Mouse (Mus musculus): ENCODE results near the gene Defb11. TPM values are rescaled to one million over a fixed set of nuclear protein-coding genes. Genes with fewer than 3 reads are reported as not detected.
"Not testable (repeated sequence)": the region's sequence is repeated elsewhere in the genome, so short reads cannot be mapped to it uniquely, and the experiment has no call there.

Gene Defb11
- polyA plus RNA-seq (2012; fragmentation: generic; extraction: Trizol), result not detected

GRCm38 (mm10) chr8:21906290-21906689 is at the start of gene Defb11:
TSS of gene Defb11 (minus strand) at chr8:21906412.
- H3K4me2 ChIP-seq (ENCODE audit: low read depth); H3K36me3 ChIP-seq (ENCODE audit: control insufficient read depth, insufficient read depth); H3K4me3 ChIP-seq; H3ac ChIP-seq (ENCODE audit: control insufficient read depth, insufficient read length); H3K79me2 ChIP-seq (ENCODE audit: control insufficient read depth, insufficient read depth); H3K27me3 ChIP-seq (ENCODE audit: control insufficient read depth, insufficient read depth, insufficient read length): not testable (repeated sequence)

GRCm38 (mm10) chr8:21955321-21955720 is 49.1 kb upstream of the Defb11 start:
- H3K79me2 ChIP-seq (ENCODE audit: control insufficient read depth, insufficient read depth), result no peaks in the 10 kb centered on the region
- H3ac ChIP-seq (ENCODE audit: control insufficient read depth, insufficient read length), result no peak overlapping the region
- H3K4me2 ChIP-seq (ENCODE audit: low read depth), result no peak overlapping the region
- no peaks in the 10 kb centered on the region for H3K36me3 ChIP-seq (ENCODE audit: control insufficient read depth, insufficient read depth)
- TF ChIP-seq REST (IDR thresholded peaks at IDR 0.05; ENCODE audit: insufficient read depth, insufficient read length), result no peak
- no peak for TF ChIP-seq CEBPB (IDR thresholded peaks at IDR 0.05; ENCODE audit: insufficient read depth, poor library complexity, severe bottlenecking)
- no peak for TF ChIP-seq POLR2AphosphoS2 (IDR thresholded peaks at IDR 0.05; ENCODE audit: insufficient read length, low read depth)
- no peak for TF ChIP-seq SRF (IDR thresholded peaks at IDR 0.05; ENCODE audit: control insufficient read depth, insufficient read length, low read depth)
- TF ChIP-seq MYOD1 (IDR thresholded peaks at IDR 0.05; ENCODE audit: control insufficient read depth in 1 of 3, insufficient read length in 2 of 3, low read depth in 2 of 3), result no peak
- H3K4me3 ChIP-seq, result no peak overlapping the region
- H3K27me3 ChIP-seq (ENCODE audit: control insufficient read depth, insufficient read depth, insufficient read length), result no peaks in the 10 kb centered on the region

GRCm38 (mm10) chr8:21947311-21948017 is 41.3 kb upstream of the Defb11 start:
- TF ChIP-seq MAX (IDR thresholded peaks at IDR 0.05; ENCODE audit: low read depth), result no peak
- no peak for TF ChIP-seq POLR2AphosphoS2 (IDR thresholded peaks at IDR 0.05; ENCODE audit: insufficient read length, low read depth)
- TF ChIP-seq CEBPB (IDR thresholded peaks at IDR 0.05; ENCODE audit: insufficient read depth, poor library complexity, severe bottlenecking), result no peak
- no peak for TF ChIP-seq MYOD1 (IDR thresholded peaks at IDR 0.05; ENCODE audit: control insufficient read depth in 1 of 3, insufficient read length in 2 of 3, low read depth in 2 of 3)
- no peak for TF ChIP-seq TCF3 (IDR thresholded peaks at IDR 0.05; ENCODE audit: insufficient read length, low read depth)
- TF ChIP-seq USF1 (IDR thresholded peaks at IDR 0.05; ENCODE audit: low read depth), result no peak
- TF ChIP-seq MYOG (IDR thresholded peaks at IDR 0.05; ENCODE audit: control insufficient read depth in 1 of 3, insufficient read depth in 1 of 3, insufficient read length in 2 of 3, low read depth in 2 of 3), result no peak
- no peak for TF ChIP-seq TCF12 (IDR thresholded peaks at IDR 0.05; ENCODE audit: insufficient read depth, poor library complexity, severe bottlenecking)
- no peak for TF ChIP-seq SRF (IDR thresholded peaks at IDR 0.05; ENCODE audit: control insufficient read depth, insufficient read length, low read depth)
- TF ChIP-seq E2F4 (IDR thresholded peaks at IDR 0.05; ENCODE audit: insufficient read depth), result no peak
- TF ChIP-seq POLR2A (IDR thresholded peaks at IDR 0.05; ENCODE audit: insufficient read length, low read depth), result no peak
- TF ChIP-seq REST (IDR thresholded peaks at IDR 0.05; ENCODE audit: insufficient read depth, insufficient read length), result no peak

GRCm38 (mm10) chr8:21946462-21946861 is 40.2 kb upstream of the Defb11 start, which contains the start of gene Defb13:
TSS of gene Defb13 (plus strand) at chr8:21946762.
- no peaks in the 10 kb centered on the region for H3K27me3 ChIP-seq (ENCODE audit: control insufficient read depth, insufficient read depth, insufficient read length)
- no peaks in the 10 kb centered on the region for H3K36me3 ChIP-seq (ENCODE audit: control insufficient read depth, insufficient read depth)
- no peak within 1 kb of the TSS for H3ac ChIP-seq (ENCODE audit: control insufficient read depth, insufficient read length)
- no peak within 1 kb of the TSS for H3K4me3 ChIP-seq
- H3K4me2 ChIP-seq (ENCODE audit: low read depth), result no peak within 1 kb of the TSS
- TF ChIP-seq MAX (IDR thresholded peaks at IDR 0.05; ENCODE audit: low read depth), result no peak
- no peak for TF ChIP-seq TCF3 (IDR thresholded peaks at IDR 0.05; ENCODE audit: insufficient read length, low read depth)
- no peak for TF ChIP-seq E2F4 (IDR thresholded peaks at IDR 0.05; ENCODE audit: insufficient read depth)
- TF ChIP-seq SRF (IDR thresholded peaks at IDR 0.05; ENCODE audit: control insufficient read depth, insufficient read length, low read depth), result no peak
- no peaks in the 10 kb centered on the region for H3K79me2 ChIP-seq (ENCODE audit: control insufficient read depth, insufficient read depth)

More at GRCm38 (mm10) chr8:21947311-21948017, 41.3 kb upstream of the Defb11 start:
- no peaks in the 10 kb centered on the region for H3K27me3 ChIP-seq (ENCODE audit: control insufficient read depth, insufficient read depth, insufficient read length)
- H3K4me2 ChIP-seq (ENCODE audit: low read depth), result no peak overlapping the region
- H3K36me3 ChIP-seq (ENCODE audit: control insufficient read depth, insufficient read depth), result no peaks in the 10 kb centered on the region
- no peak overlapping the region for H3ac ChIP-seq (ENCODE audit: control insufficient read depth, insufficient read length)
- no peaks in the 10 kb centered on the region for H3K79me2 ChIP-seq (ENCODE audit: control insufficient read depth, insufficient read depth)
- no peak overlapping the region for H3K4me3 ChIP-seq

GRCm38 (mm10) chr8:21938052-21938451 is 31.8 kb upstream of the Defb11 start, which contains the start of gene Defb35:
TSS of gene Defb35 (plus strand) at chr8:21938352.
- not testable (repeated sequence) for H3K36me3 ChIP-seq (ENCODE audit: control insufficient read depth, insufficient read depth); H3K4me2 ChIP-seq (ENCODE audit: low read depth); H3ac ChIP-seq (ENCODE audit: control insufficient read depth, insufficient read length); H3K27me3 ChIP-seq (ENCODE audit: control insufficient read depth, insufficient read depth, insufficient read length); H3K4me3 ChIP-seq; H3K79me2 ChIP-seq (ENCODE audit: control insufficient read depth, insufficient read depth)

- TF ChIP-seq USF1 (IDR thresholded peaks at IDR 0.05; ENCODE audit: low read depth) (no peak), TCF12 (IDR thresholded peaks at IDR 0.05; ENCODE audit: insufficient read depth, poor library complexity, severe bottlenecking) (no peak), TCF3 (IDR thresholded peaks at IDR 0.05; ENCODE audit: insufficient read length, low read depth) (no peak), POLR2AphosphoS2 (IDR thresholded peaks at IDR 0.05; ENCODE audit: insufficient read length, low read depth) (no peak), REST (IDR thresholded peaks at IDR 0.05; ENCODE audit: insufficient read depth, insufficient read length) (no peak), SRF (IDR thresholded peaks at IDR 0.05; ENCODE audit: control insufficient read depth, insufficient read length, low read depth) (no peak), MYOD1 (IDR thresholded peaks at IDR 0.05; ENCODE audit: control insufficient read depth in 1 of 3, insufficient read length in 2 of 3, low read depth in 2 of 3) (no peak), POLR2A (IDR thresholded peaks at IDR 0.05; ENCODE audit: insufficient read length, low read depth) (no peak), MYOG (IDR thresholded peaks at IDR 0.05; ENCODE audit: control insufficient read depth in 1 of 3, insufficient read depth in 1 of 3, insufficient read length in 2 of 3, low read depth in 2 of 3) (no peak), MAX (IDR thresholded peaks at IDR 0.05; ENCODE audit: low read depth) (no peak), E2F4 (IDR thresholded peaks at IDR 0.05; ENCODE audit: insufficient read depth) (no peak), CEBPB (IDR thresholded peaks at IDR 0.05; ENCODE audit: insufficient read depth, poor library complexity, severe bottlenecking) (no peak)
- Histone ChIP-seq H3K27me3 (ENCODE audit: control insufficient read depth, insufficient read depth, insufficient read length) (no peaks in the 10 kb centered on the region), H3K79me2 (ENCODE audit: control insufficient read depth, insufficient read depth) (no peaks in the 10 kb centered on the region), H3K4me3 (no peak within 1 kb of the TSS), H3K36me3 (ENCODE audit: control insufficient read depth, insufficient read depth) (no peaks in the 10 kb centered on the region), H3K4me2 (ENCODE audit: low read depth) (no peak within 1 kb of the TSS), H3ac (ENCODE audit: control insufficient read depth, insufficient read length) (no peak within 1 kb of the TSS)
These were observed 26.4 kb upstream of the Defb11 start, which contains the start of gene Defb15 for GRCm38 (mm10) chr8:21932610-21933009. TSS of gene Defb15 (minus strand) at chr8:21932710.

- not testable (repeated sequence) for H3ac ChIP-seq (ENCODE audit: control insufficient read depth, insufficient read length); H3K27me3 ChIP-seq (ENCODE audit: control insufficient read depth, insufficient read depth, insufficient read length); H3K4me2 ChIP-seq (ENCODE audit: low read depth); H3K79me2 ChIP-seq (ENCODE audit: control insufficient read depth, insufficient read depth); H3K4me3 ChIP-seq; H3K36me3 ChIP-seq (ENCODE audit: control insufficient read depth, insufficient read depth)
These were observed 24.5 kb upstream of the Defb11 start for GRCm38 (mm10) chr8:21930754-21931153.
